Mouse (Mus musculus): Measurements from ENCODE around the gene Vps50. TPM values are rescaled to one million over a fixed set of nuclear protein-coding genes. Genes with fewer than 3 reads are reported as not detected.
"Not testable (repeated sequence)": the region's sequence is repeated elsewhere in the genome, so short reads cannot be mapped to it uniquely, and the experiment has no call there.

Gene Vps50
- total and polyA plus RNA-seq, 3 experiments, result 17.0 to 39.1 (median 19.6) TPM

DNA sequence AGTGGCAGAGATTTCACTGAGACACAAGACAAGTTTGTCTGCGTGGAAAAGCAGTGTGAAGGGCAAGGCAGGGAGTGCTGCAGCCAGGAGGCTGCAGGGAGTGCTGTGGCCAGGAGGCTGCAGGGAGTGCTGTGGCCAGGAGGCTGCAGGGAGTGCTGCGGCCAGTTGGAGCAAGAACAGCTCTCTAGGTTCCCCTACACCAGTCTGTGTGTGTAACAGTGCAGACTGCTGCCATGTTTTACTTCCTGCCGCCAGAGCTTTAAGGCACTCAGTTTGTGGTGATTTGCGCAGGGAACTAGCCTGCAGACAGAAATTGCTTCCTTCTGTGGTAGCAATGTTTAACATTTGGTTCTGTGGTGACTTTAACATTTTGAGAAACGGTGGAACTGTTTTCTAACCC is 61.8 kb downstream of the Vps50 start:
- dilution Hi-C loops (cut with MboI; ENCODE audit: extremely low pct_ligation_motif_present, extremely low pct_unique_long_range_greater_than_20kb, low sequenced_read_pairs) (no loop called here), in situ Hi-C loops (cut with MboI; ENCODE audit: low pct_ligation_motif_present, low pct_unique_long_range_greater_than_20kb, low sequenced_read_pairs) (no loop called here)
- Histone ChIP-seq H3K27ac (ENCODE audit: insufficient read depth, low read depth) (no peak overlapping the region), H3K4me2 (ENCODE audit: insufficient read depth, low read depth, poor library complexity, severe bottlenecking) (no peak overlapping the region), H3K4me1 (ENCODE audit: control insufficient read depth in 1 of 2, insufficient read depth in 2 of 2) (no peaks in the 10 kb centered on the region), H3K36me3 (replicated peaks in 1 of 2; ENCODE audit: control insufficient read depth in 1 of 2, insufficient read depth in 1 of 2, low read length in 1 of 2) (peaks cover 5 to 30% of the 10 kb centered on the region in 2 experiments), H3K27me3 (replicated peaks) (no peaks in the 10 kb centered on the region), H3K9me3 (replicated peaks; ENCODE audit: low read length) (no peaks in the 10 kb centered on the region), H3K9ac (ENCODE audit: insufficient read depth, low read depth) (no peak overlapping the region), H3K4me3 (replicated peaks in 1 of 3; ENCODE audit: low read depth in 2 of 3, low read length in 2 of 3, poor library complexity in 1 of 3) (no peak overlapping the region), H3K79me2 (replicated peaks; ENCODE audit: control insufficient read depth, extremely low read depth, insufficient read depth, poor library complexity, severe bottlenecking) (no peaks in the 10 kb centered on the region)
- no peak for TF ChIP-seq TCF12 (IDR thresholded peaks at IDR 0.05; ENCODE audit: low read depth, low read length)
- DNase-seq (ENCODE audit: extremely low read depth), result no peak

DNA sequence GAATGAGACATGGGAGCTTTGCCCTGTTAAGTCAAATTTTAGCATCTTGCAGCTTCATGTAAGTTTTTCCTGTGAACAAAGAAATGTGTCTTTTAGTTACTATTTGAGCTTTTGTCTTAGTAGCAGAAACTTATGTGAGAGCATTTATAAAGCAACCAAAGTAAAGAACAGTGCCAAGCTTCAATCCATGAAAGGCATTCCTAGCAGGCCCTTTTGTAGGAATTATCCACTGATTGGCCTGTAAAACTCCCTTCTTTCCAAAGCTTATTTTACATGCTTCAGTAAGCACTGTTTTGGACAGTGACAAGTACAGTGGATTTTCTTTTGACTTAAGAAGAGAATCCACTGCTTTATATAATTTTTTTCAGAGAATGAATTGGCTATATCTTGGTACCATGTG is 64.1 kb downstream of the Vps50 start:
- no peak overlapping the region for H3K27ac ChIP-seq (ENCODE audit: insufficient read depth, low read depth)
- H3K27me3 ChIP-seq (replicated peaks), result no peaks in the 10 kb centered on the region
- in situ Hi-C loops (cut with MboI; ENCODE audit: low pct_ligation_motif_present, low pct_unique_long_range_greater_than_20kb, low sequenced_read_pairs), result no loop called here
- H3K4me2 ChIP-seq (ENCODE audit: insufficient read depth, low read depth, poor library complexity, severe bottlenecking), result no peak overlapping the region
- no peak for TF ChIP-seq MYC (IDR thresholded peaks at IDR 0.05; ENCODE audit: low read depth, low read length)
- TF ChIP-seq SIN3A (IDR thresholded peaks at IDR 0.05; ENCODE audit: low read length), result no peak
- no peak for TF ChIP-seq POLR2AphosphoS2 (IDR thresholded peaks at IDR 0.05; ENCODE audit: low read depth, low read length)
- no peak for TF ChIP-seq CHD2 (IDR thresholded peaks at IDR 0.05; ENCODE audit: low read length)
- TF ChIP-seq NRF1 (IDR thresholded peaks at IDR 0.05; ENCODE audit: low read depth, low read length), result no peak
- no peak for TF ChIP-seq MAX (IDR thresholded peaks at IDR 0.05; ENCODE audit: low read length)
- TF ChIP-seq USF1 (IDR thresholded peaks at IDR 0.05; ENCODE audit: low read depth, low read length), result no peak
- no peak for TF ChIP-seq SMC3 (IDR thresholded peaks at IDR 0.05; ENCODE audit: low read depth, low read length)
- no peak for TF ChIP-seq MXI1 (IDR thresholded peaks at IDR 0.05; ENCODE audit: low read depth, low read length)
- no peak for TF ChIP-seq CTCF (conservative IDR thresholded peaks at IDR 0.05 in 1 of 2, IDR thresholded peaks at IDR 0.05 in 1 of 2; ENCODE audit: low read depth in 2 of 2, low read length in 2 of 2)
- TF ChIP-seq IRF4 (IDR thresholded peaks at IDR 0.05; ENCODE audit: low read depth, low read length), result no peak
- TF ChIP-seq ETS1 (conservative IDR thresholded peaks at IDR 0.05; ENCODE audit: low read depth, low read length), result no peak
- TF ChIP-seq UBTF (IDR thresholded peaks at IDR 0.05; ENCODE audit: low read depth, low read length), result no peak
- no peak for TF ChIP-seq NELFE (IDR thresholded peaks at IDR 0.05; ENCODE audit: low read depth, low read length)
- TF ChIP-seq CHD1 (IDR thresholded peaks at IDR 0.05; ENCODE audit: low read depth, low read length), result no peak
- no peak for TF ChIP-seq POLR2A (IDR thresholded peaks at IDR 0.05; ENCODE audit: low read depth, low read length)
- no peak for TF ChIP-seq KAT2A (IDR thresholded peaks at IDR 0.05; ENCODE audit: insufficient replicate concordance, low read length)
- TF ChIP-seq MAZ (IDR thresholded peaks at IDR 0.05; ENCODE audit: low read depth, low read length), result no peak
- no peak for TF ChIP-seq E2F4 (IDR thresholded peaks at IDR 0.05; ENCODE audit: insufficient replicate concordance, low read depth, low read length)
- TF ChIP-seq ZMIZ1 (IDR thresholded peaks at IDR 0.05; ENCODE audit: low read depth, low read length), result no peak
- dilution Hi-C loops (cut with MboI; ENCODE audit: extremely low pct_ligation_motif_present, extremely low pct_unique_long_range_greater_than_20kb, low sequenced_read_pairs), result no loop called here
- no peak overlapping the region for H3K4me3 ChIP-seq (replicated peaks in 1 of 3; ENCODE audit: low read depth in 2 of 3, low read length in 2 of 3, poor library complexity in 1 of 3)
- no peak overlapping the region for H3K9ac ChIP-seq (ENCODE audit: insufficient read depth, low read depth)
- peaks cover 0 to 41% of the 10 kb centered on the region in 2 experiments for H3K36me3 ChIP-seq (replicated peaks in 1 of 2; ENCODE audit: control insufficient read depth in 1 of 2, insufficient read depth in 1 of 2, low read length in 1 of 2)
- no peaks in the 10 kb centered on the region for H3K4me1 ChIP-seq (ENCODE audit: control insufficient read depth in 1 of 2, insufficient read depth in 2 of 2)
- H3K9me3 ChIP-seq (replicated peaks; ENCODE audit: low read length), result no peaks in the 10 kb centered on the region
- no peaks in the 10 kb centered on the region for H3K79me2 ChIP-seq (replicated peaks; ENCODE audit: control insufficient read depth, extremely low read depth, insufficient read depth, poor library complexity, severe bottlenecking)
- DNase-seq (ENCODE audit: extremely low read depth), result no peak

DNA sequence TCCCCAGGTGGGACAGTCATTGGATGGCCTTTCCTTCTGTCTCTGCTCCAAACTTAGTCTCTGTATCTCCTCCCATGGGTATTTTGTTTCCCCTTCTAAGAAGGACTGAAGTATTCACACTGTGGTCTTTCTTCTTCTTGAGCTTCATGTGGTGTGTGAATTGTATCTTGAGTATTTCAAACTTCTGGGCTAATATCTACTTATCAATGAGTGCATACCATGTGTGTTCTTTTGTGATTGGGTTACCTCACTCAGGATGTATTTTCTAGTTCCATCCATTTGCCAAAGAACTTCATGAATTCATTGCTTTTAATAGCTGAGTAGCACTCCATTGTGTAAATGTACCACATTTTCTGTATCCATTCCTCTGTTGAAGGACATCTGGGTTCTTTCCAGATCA is 65.9 kb downstream of the Vps50 start:
- H3K4me1 ChIP-seq (ENCODE audit: control insufficient read depth in 1 of 2, insufficient read depth in 2 of 2); DNase-seq (ENCODE audit: extremely low read depth); H3K27me3 ChIP-seq (replicated peaks); H3K27ac ChIP-seq (ENCODE audit: insufficient read depth, low read depth); H3K79me2 ChIP-seq (replicated peaks; ENCODE audit: control insufficient read depth, extremely low read depth, insufficient read depth, poor library complexity, severe bottlenecking); H3K9ac ChIP-seq (ENCODE audit: insufficient read depth, low read depth); in situ Hi-C loops (cut with MboI; ENCODE audit: low pct_ligation_motif_present, low pct_unique_long_range_greater_than_20kb, low sequenced_read_pairs); H3K4me3 ChIP-seq (replicated peaks in 1 of 3; ENCODE audit: low read depth in 2 of 3, low read length in 2 of 3, poor library complexity in 1 of 3); H3K9me3 ChIP-seq (replicated peaks; ENCODE audit: low read length); H3K4me2 ChIP-seq (ENCODE audit: insufficient read depth, low read depth, poor library complexity, severe bottlenecking); dilution Hi-C loops (cut with MboI; ENCODE audit: extremely low pct_ligation_motif_present, extremely low pct_unique_long_range_greater_than_20kb, low sequenced_read_pairs): not testable (repeated sequence)
- peaks cover 0 to 45% of the 10 kb centered on the region in 2 experiments for H3K36me3 ChIP-seq (replicated peaks in 1 of 2; ENCODE audit: control insufficient read depth in 1 of 2, insufficient read depth in 1 of 2, low read length in 1 of 2)

Measured in CH12.LX (cell line).